Mouse (Mus musculus) T-helper 17 cell (primary cell): Measurements from ENCODE around the gene Pdzph1.

Experiments used
- in situ Hi-C, 2 experiments: fragments of 300-600 bp; cut with MboI, MseI; formaldehyde crosslinking; loops; 1 replicate in 1 of 2; 2 replicates in 1 of 2; pipeline ENCODE4 v1.15.1; 2025; ENCODE audit warnings: high pct_unique_total_duplicates in 2 of 2

The Pdzph1 gene

GRCm38 (mm10) chr17:58991275-58991674, at the start of gene Pdzph1:
Pdzph1 (minus strand) TSS chr17:58991375.
- in situ Hi-C loops = no loop called here

GRCm38 (mm10) chr17:59039754-59040153, 48.6 kb upstream of the Pdzph1 start:
- in situ Hi-C loops = no loop called here

- in situ Hi-C loops = no loop called here
Measured at GRCm38 (mm10) chr17:59033445-59033844, 42.3 kb upstream of the Pdzph1 start.

- in situ Hi-C loops = no loop called here
Measured at GRCm38 (mm10) chr17:59026336-59026735, 35.2 kb upstream of the Pdzph1 start.

GRCm38 (mm10) chr17:59024502-59024901, 33.3 kb upstream of the Pdzph1 start:
- in situ Hi-C loops = no loop called here

- in situ Hi-C loops = no loop called here
Measured at GRCm38 (mm10) chr17:59023971-59024370, 32.8 kb upstream of the Pdzph1 start.

GRCm38 (mm10) chr17:59018666-59019065, 27.5 kb upstream of the Pdzph1 start:
- in situ Hi-C loops = no loop called here

DNA sequence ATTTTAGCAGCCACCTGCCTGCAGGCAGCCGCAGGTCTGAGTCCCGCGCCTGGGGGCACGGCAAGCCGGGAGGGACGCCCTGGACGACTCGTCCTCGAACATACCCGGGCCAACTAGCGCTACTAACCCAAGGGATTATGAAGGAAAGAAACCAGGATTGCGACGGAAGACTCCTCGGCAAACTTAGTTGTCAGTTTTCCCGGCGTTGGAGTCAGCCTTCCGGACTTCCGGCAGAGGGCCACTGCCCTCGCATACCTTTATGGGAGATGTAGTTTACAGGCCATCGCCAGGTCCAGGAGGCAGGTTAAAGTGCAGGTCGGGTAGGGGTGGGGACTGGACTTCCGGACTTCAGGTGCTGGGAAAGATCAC, 21.9 kb upstream of the Pdzph1 start, which contains the start of gene Nudt12:
Gene Nudt12, minus strand, starts transcription at position 282 of the 369 bp plus-strand sequence.
- in situ Hi-C loops = no loop called here

GRCm38 (mm10) chr17:59012421-59013090, 21.4 kb upstream of the Pdzph1 start:
- in situ Hi-C loops = no loop called here

DNA sequence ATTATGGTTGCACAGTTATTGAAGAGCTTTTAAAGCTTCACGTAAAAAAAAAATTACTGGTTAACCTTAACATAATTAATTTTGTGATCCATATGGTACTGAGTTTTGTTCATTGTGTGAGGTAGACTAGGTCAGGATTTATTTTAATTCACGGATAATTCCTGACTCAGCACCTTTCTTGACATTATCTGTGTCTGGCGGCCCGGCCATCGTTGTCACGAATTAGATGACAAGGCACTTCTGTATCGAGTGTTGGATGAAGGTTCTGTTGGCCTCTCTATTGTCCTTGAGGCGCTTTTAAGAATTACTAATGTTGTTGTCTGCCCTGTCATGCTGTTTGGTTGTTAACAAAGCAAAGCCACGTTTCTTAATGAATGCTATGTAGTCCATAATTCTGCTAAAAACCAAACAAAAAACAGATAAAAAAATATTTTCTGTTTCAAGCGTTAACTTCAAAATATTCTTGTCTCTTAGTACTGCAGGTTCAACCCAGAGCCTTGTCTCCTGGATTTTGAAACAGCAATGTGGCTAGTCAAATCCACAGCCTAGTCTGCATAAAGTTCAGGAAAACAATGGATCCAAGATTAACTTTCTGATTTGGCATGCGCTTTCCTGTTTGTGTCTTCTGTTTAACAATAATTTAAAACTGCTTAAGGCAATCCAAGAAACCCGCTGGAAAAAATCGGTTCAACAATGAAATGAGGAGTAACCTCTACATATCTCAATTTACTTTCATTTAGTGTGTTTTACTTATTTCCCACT, 20.6 kb upstream of the Pdzph1 start:
- in situ Hi-C loops = no loop called here

DNA sequence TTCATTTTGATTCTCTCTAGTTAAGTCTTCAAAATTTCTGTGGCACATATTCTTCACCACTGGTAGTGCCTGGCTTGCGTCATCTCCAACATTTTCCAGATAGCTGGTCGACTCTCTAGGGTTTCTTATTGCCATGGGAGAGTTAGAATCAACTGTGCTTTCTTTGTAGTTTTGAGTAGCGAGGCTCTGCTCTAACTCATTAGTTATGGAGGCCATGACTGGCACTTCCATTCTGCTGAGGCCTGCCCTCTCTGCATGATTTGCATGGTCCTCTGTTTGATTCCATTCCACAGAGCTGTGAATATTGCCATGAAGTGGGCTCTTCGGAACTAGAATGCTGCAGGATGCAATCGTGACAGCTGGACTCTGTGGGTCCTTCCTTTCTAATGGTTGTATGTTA, 17.9 kb downstream of the Pdzph1 start:
- in situ Hi-C loops = loop anchor here in 1 of 2 experiments (10.0 kb wide), 1 partner anchor 832 kb away; no protein-coding TSS in a partner anchor

DNA sequence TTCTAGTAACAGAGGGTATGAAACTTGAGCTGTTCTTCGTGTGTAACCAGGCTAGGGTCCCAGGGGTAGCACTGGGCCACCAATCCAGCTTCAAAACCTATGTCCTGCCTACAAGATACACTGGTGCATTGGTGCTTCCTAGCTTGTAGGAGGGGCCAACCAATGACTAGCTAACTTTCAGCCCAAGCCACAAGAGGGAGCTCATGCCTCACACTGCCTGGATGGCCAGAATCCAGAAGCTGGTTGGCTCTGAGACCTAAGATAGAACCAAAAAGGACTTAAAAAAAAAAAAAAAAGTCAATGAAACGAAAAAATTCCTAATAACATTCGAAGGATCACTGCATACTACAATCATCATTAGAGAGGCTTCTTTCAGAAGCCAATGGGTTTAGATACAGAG, 31.3 kb downstream of the Pdzph1 start:
- in situ Hi-C loops = loop anchor here in 1 of 2 experiments (10.0 kb wide), 1 partner anchor 515 kb away; no protein-coding TSS in a partner anchor

DNA sequence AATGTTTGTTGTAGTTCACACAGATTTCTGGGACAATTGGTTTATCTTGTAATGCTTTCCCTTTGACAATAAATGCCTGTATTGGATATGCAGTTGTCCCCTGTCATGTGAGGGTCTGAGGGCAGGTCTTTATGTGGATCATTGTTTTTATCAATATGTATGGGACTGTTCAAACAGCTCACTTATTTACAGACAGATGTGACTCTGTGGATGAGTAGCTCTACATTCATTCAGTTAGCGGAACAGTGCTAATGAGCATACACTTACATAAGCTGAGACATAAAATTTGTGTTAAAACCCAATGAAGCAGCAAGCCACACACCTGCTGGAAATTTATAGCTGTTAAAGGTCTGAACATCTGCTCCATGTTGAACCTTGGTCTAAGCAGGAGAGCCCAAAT, 34.1 kb downstream of the Pdzph1 start:
- in situ Hi-C loops = loop anchor here in 1 of 2 experiments (10.0 kb wide), 1 partner anchor 518 kb away; no protein-coding TSS in a partner anchor

- in situ Hi-C loops = no loop called here
Measured at GRCm38 (mm10) chr17:58943015-58943822, 48.0 kb downstream of the Pdzph1 start.

GRCm38 (mm10) chr17:58938598-58938997, 52.6 kb downstream of the Pdzph1 start:
- in situ Hi-C loops = no loop called here

GRCm38 (mm10) chr17:58937533-58937932, 53.6 kb downstream of the Pdzph1 start:
- in situ Hi-C loops = no loop called here

DNA sequence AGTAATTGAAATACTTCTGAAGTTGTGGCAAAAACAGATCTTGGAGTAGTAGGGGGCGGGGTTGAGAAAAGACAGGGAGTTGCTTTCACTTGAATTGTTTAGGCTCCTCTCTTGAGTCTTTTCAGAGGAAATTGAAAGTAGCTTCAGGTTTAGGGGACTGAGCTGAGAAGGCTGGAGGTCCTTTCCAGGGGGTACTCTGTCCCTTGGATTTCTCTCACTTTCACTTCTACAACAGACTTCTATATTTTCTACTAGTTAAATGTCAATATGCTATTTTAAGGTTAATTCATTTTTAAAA, 58.2 kb downstream of the Pdzph1 start:
- in situ Hi-C loops = no loop called here

- in situ Hi-C loops = no loop called here
Measured at GRCm38 (mm10) chr17:58932279-58932982, 58.7 kb downstream of the Pdzph1 start.

DNA sequence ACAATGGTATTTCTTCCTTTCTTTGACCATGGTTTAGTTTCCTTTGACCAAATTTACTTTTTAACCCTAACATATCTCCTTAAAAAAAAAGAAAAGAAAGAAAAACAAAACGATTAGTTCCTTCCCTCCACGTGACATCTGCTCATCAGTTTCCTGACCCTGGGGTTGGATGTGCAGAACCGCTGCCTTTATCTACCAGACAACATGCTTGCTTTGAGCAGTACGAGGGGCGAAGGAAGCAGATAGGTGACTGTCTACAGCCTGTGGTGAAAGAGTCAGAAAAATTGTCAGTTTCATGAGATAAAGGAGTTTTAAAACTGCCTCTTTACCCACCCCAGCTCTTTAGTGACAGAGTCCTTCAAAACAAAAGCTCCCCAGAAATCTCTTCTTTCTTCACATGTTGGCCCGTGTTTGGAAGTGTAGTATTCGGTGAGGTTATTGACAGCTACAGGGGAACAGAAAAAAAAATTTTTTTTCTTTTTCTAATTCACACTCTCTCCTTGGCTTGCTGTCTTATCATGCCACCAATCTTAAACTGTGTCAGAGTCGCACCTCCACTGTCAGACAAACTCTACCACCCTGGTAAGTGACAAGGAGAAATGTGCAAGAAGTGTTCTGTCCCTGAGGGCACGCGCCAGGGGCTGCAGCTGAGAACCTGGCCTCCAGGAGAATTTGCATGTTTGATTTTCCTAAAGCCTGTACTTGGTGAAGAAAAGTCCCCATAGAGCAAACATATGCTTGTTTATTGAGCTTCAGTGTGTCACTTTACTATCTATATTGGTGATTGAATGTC, 66.2 kb downstream of the Pdzph1 start:
- in situ Hi-C loops = loop anchor here in 1 of 2 experiments (25.0 kb wide), 2 partner anchors 1163 to 1713 kb away; partner anchors contain the start of gene Cntnap5c

DNA sequence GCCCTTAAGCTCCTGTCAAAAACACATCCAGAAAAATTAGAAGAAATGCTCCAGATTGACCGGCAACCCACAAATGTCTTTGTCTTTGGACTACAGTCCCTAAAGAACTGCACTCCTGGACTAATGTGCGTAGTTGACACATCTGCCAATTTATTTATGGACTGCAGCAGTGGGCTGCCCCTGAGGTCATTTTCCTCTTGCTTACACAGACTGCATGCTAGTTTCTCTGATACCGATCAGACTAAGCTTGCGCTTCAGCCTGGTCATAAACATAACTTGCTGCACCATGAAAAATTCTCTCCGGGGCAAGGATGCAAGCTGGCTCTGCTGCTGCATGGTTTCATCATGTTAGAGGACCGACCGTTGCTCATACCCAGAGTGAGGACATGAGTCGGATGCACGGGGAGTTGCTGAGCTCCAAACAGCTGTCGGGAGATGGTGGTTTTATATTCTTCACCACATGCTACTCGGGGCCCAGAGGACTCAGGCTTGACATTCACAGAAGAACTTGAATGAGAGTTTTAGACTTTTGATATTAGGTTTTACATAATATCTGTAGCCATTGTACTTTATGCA, 67.2 kb downstream of the Pdzph1 start:
- in situ Hi-C loops = loop anchor here in 1 of 2 experiments (25.0 kb wide), 2 partner anchors 1162 to 1712 kb away; partner anchors contain the start of gene Cntnap5c
